Mouse (Mus musculus) fat pad, adult 2 months (tissue): ENCODE results near the gene Stac.

Experiments
- DNase-seq: peaks from one replicate; pipeline ENCODE4 v3.0.0-alpha.2; 2011; ENCODE audit warnings: low read depth, low spot score; ENCODE audit errors: extremely low read depth

Stac gene

DNA sequence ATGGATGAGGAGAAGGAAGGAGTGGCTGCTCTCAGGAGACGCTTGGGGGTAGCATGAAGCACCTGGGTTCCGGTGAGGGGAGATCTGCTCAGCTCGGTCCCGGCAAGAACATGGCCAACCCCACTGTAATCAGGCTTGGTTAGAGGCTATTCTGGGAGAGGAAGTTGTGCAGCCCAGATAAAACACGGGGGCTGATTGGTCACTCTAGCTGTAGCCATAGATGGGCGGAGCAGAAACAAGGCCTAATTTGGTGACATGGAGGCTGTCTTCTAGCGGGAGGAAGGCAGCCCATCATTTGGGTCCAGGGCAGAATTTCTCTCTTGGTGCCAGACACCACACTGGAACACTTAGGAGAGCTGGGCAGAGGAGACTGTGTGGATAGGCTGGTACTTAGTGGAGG is 167.9 kb downstream of the Stac start:
- no peak for DNase-seq

DNA sequence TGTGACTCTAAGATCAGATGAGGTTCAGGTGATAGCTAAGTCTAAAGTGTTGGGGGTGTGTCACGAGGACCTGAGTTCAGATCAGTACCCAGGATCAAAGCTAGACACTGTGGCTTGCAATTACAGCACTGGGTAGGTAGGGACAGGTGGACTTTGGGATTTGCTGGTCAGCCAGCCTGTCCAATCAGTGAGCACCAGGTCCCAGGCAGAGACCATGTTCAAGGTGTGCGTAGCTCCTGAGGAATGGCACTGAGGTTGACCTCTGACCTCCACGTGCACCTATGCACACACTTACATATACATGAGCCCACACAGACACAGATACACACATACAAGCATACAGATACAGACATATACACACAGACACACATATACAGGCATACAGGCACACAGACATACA is 174.6 kb downstream of the Stac start:
- DNase-seq: no peak

DNA sequence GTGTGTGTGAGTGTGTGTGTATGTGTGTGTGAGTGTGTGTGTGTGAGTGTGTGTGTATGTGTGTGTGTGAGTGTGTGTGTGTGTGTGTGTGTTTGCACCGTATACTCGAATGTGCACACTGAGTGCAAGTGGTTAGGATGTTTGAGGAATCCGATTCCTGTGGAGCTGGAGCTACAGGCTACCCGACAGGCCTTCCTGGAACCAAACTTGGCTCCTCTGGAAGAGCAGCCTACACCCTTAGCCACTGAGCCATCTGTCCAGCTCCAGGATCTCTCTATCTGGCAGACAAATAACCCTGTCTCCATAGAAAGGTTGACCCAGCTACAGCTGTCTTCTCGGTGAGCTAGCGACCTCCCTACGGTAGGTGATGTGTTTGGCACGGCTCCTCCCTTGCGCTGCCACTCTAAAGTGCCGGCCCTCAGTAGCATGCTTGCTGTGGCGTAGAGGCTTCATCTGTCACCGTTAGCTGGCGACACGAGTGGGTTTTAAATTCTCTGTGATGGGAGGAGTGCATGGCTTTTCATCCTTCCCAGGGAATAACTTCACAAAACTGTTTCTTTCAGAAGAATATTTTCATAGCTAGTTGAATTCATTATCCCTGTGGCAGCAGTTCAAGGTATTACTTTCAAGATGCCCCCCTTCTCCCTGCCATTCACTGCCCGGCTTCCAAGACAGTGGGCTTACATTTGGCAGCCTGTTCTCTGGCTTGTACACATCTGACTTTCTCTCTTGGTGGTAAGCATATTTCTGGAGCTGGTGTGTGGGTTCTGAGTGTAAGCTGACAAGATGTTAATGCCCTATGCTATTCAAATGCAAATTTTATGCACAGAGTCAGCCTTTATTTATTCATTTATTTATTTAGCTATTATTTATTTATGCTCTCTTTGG is 175.3 kb downstream of the Stac start:
- DNase-seq: no peak
